27 mouse cellular contexts compared by ENCODE assay signal in the genomic region with DNA sequence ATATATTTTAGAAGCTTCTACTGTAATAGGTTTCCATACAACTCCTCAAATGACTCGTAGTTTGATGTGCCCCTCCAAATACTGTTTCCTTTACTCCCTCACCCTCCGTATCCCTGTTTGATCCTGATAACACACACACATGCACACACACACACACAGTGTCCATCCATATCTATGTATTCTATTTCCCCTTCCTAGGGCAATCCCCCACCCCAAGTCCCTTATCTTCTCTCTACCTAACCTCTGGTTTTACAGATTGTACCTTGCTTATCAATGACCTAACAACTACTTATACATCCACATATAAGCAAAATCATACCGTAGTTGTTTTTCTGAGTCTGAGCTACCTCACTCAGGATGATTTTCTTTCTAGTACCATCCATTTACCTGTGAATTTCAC.
"Had no signal": no experiment of that assay in that cellular context is flagged by ENCODE, and none has a peak within 500 bp of the region (broad histone marks: within the 10 kb centered on the region; RNA-seq: fewer than 3 reads in every experiment).

No protein-coding gene starts in this region.

- H3K9me3 ChIP-seq: limb, embryonic 10.5 days; limb, embryonic 12.5 days; limb, embryonic 13.5 days; limb, embryonic 15.5 days; liver, embryonic 12.5 days; liver, embryonic 13.5 days; liver, embryonic 15.5 days; lung, embryonic 15.5 days; megakaryocyte, embryonic 14.5 days; midbrain, embryonic 10.5 days; midbrain, embryonic 12.5 days; midbrain, embryonic 13.5 days; midbrain, embryonic 15.5 days had no signal

- H3K36me3 ChIP-seq: limb, embryonic 10.5 days; limb, embryonic 12.5 days; limb, embryonic 13.5 days; limb, embryonic 15.5 days; liver, embryonic 12.5 days; liver, embryonic 13.5 days; liver, embryonic 15.5 days; lung, embryonic 15.5 days; midbrain, embryonic 10.5 days; midbrain, embryonic 12.5 days; midbrain, embryonic 13.5 days; midbrain, embryonic 15.5 days had no signal

- H3K4me3 ChIP-seq: limb, embryonic 10.5 days; limb, embryonic 12.5 days; limb, embryonic 13.5 days; limb, embryonic 15.5 days; liver, embryonic 12.5 days; liver, embryonic 13.5 days; liver, embryonic 15.5 days; lung, embryonic 15.5 days; megakaryocyte, embryonic 14.5 days; midbrain, embryonic 10.5 days; midbrain, embryonic 12.5 days; midbrain, embryonic 13.5 days; midbrain, embryonic 15.5 days; myocyte had no signal

- H3K4me1 ChIP-seq: limb, embryonic 10.5 days; limb, embryonic 12.5 days; limb, embryonic 13.5 days; limb, embryonic 15.5 days; liver, embryonic 12.5 days; liver, embryonic 13.5 days; liver, embryonic 15.5 days; lung, embryonic 15.5 days; megakaryocyte, embryonic 14.5 days; midbrain, embryonic 10.5 days; midbrain, embryonic 12.5 days; midbrain, embryonic 13.5 days; midbrain, embryonic 15.5 days had no signal

- H3K9ac ChIP-seq: limb, embryonic 12.5 days; limb, embryonic 13.5 days; limb, embryonic 15.5 days; liver, embryonic 12.5 days; liver, embryonic 13.5 days; liver, embryonic 14.5 days; liver, embryonic 15.5 days; liver, postnatal 0 days; lung, embryonic 14.5 days; lung, embryonic 15.5 days; midbrain, embryonic 12.5 days; midbrain, embryonic 13.5 days; midbrain, embryonic 15.5 days had no signal

- H3K27ac ChIP-seq: limb, embryonic 10.5 days; limb, embryonic 12.5 days; limb, embryonic 13.5 days; limb, embryonic 15.5 days; liver, embryonic 12.5 days; liver, embryonic 13.5 days; liver, embryonic 14.5 days; liver, embryonic 15.5 days; lung, embryonic 15.5 days; macrophage; midbrain, embryonic 10.5 days; midbrain, embryonic 12.5 days; midbrain, embryonic 13.5 days; midbrain, embryonic 15.5 days had no signal

- H3K27me3 ChIP-seq: limb, embryonic 12.5 days; limb, embryonic 15.5 days; liver, embryonic 12.5 days; liver, embryonic 13.5 days; liver, embryonic 15.5 days; lung, embryonic 15.5 days; megakaryocyte, embryonic 14.5 days; midbrain, embryonic 12.5 days; midbrain, embryonic 13.5 days; midbrain, embryonic 15.5 days had no signal

- DNase-seq: left cerebral cortex, postnatal 4 days; liver; liver, embryonic 13.5 days; liver, postnatal 0 days; lung, adult 18-20 months; lung, adult 2 months; lung, embryonic 14.5 days; lung, postnatal 10 days; lung, postnatal 14 days; lung, postnatal 36 days; lung, postnatal 4 days; midbrain, embryonic 14.5 days had no signal
